Mouse (Mus musculus) myocyte (in vitro differentiated cells): ENCODE measurements around the gene Pou4f1.

Experiments used
- CEBPB ChIP-seq: IDR thresholded peaks from 2 replicates; pipeline ENCODE4 v1.6.1; 2011; ENCODE audit warnings: mild to moderate bottlenecking, moderate library complexity; ENCODE audit not compliant: poor library complexity, insufficient read depth, severe bottlenecking
- MYOD1 ChIP-seq, 3 experiments: IDR thresholded peaks; one replicate each; pipeline ENCODE4 v1.6.1; 2011; ENCODE audit warnings: control low read depth in 2 of 3, low read depth in 2 of 3, mild to moderate bottlenecking in 2 of 3, moderate library complexity in 1 of 3; ENCODE audit not compliant: insufficient read length in 2 of 3, control insufficient read depth in 1 of 3
- POLR2A ChIP-seq: IDR thresholded peaks from one replicate; pipeline ENCODE4 v1.6.1; 2011; ENCODE audit warnings: low read depth, mild to moderate bottlenecking, control low read depth, moderate library complexity; ENCODE audit not compliant: insufficient read length

DNA sequence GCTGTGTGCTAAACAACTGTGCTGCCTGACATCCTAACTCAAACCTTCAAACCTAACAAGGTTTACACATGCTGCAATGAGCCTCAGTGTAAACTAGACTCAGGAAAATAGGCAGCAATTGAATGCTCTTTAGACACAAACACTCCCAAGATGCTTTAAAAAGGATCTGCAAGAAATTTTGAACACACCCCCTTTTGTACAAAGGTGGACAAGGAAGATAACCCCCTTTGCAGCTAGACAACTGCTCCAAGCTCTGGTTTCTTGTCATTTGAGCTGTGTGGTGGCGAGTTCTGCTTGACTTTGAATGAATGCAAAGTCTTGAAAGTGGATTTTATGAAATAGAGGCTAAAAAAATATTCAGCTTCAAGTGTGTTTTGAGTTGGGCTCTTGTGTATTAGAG is 7.6 kb upstream of the Pou4f1 start:
- TF ChIP-seq MYOD1 (IDR thresholded peaks at IDR 0.05; ENCODE audit: control insufficient read depth in 1 of 3, insufficient read length in 2 of 3, low read depth in 2 of 3) (no peak), CEBPB (no peak), POLR2A (no peak)
